Mouse (Mus musculus): Measurements from ENCODE around the gene Igsf11.

Igsf11 gene

GRCm38 (mm10) chr16:38940805-38941204 lies 48.3 kb downstream of the Igsf11 start:
- DNase-seq (ENCODE audit: low spot score) = no peak

GRCm38 (mm10) chr16:38941275-38941674 lies 48.8 kb downstream of the Igsf11 start:
- DNase-seq (ENCODE audit: low spot score) = no peak

GRCm38 (mm10) chr16:38943706-38944550 lies 51.5 kb downstream of the Igsf11 start:
- DNase-seq (ENCODE audit: low spot score) = no peak

GRCm38 (mm10) chr16:38945111-38945510 lies 52.6 kb downstream of the Igsf11 start:
- no peak for DNase-seq (ENCODE audit: low spot score)

- DNase-seq (ENCODE audit: low spot score) = no peak
Measured at GRCm38 (mm10) chr16:38945581-38945981, 53.1 kb downstream of the Igsf11 start.

GRCm38 (mm10) chr16:38946453-38946852 lies 54.0 kb downstream of the Igsf11 start:
- no peak for DNase-seq (ENCODE audit: low spot score)

GRCm38 (mm10) chr16:38947141-38947879 lies 54.8 kb downstream of the Igsf11 start:
- DNase-seq (ENCODE audit: low spot score) = no peak

GRCm38 (mm10) chr16:38948441-38948840 lies 56.0 kb downstream of the Igsf11 start:
- no peak for DNase-seq (ENCODE audit: low spot score)

GRCm38 (mm10) chr16:38952881-38953280 lies 60.4 kb downstream of the Igsf11 start:
- DNase-seq (ENCODE audit: low spot score) = no peak

- DNase-seq (ENCODE audit: low spot score) = no peak
Measured at GRCm38 (mm10) chr16:38953821-38954220, 61.4 kb downstream of the Igsf11 start.

GRCm38 (mm10) chr16:38954501-38955288 lies 62.2 kb downstream of the Igsf11 start:
- no peak for DNase-seq (ENCODE audit: low spot score)

- DNase-seq (ENCODE audit: low spot score) = no peak
Measured at GRCm38 (mm10) chr16:38955296-38955695, 62.8 kb downstream of the Igsf11 start.

GRCm38 (mm10) chr16:38958801-38959200 lies 66.3 kb downstream of the Igsf11 start:
- DNase-seq (ENCODE audit: low spot score) = no peak

- no peak for DNase-seq (ENCODE audit: low spot score)
Measured at GRCm38 (mm10) chr16:38960550-38960949, 68.1 kb downstream of the Igsf11 start.

GRCm38 (mm10) chr16:38961865-38962264 lies 69.4 kb downstream of the Igsf11 start:
- DNase-seq (ENCODE audit: low spot score) = no peak

- DNase-seq (ENCODE audit: low spot score) = no peak
Measured at GRCm38 (mm10) chr16:38962695-38963094, 70.2 kb downstream of the Igsf11 start.

GRCm38 (mm10) chr16:38967026-38967425 lies 74.6 kb downstream of the Igsf11 start:
- DNase-seq (ENCODE audit: low spot score) = no peak

- no peak for DNase-seq (ENCODE audit: low spot score)
Measured at GRCm38 (mm10) chr16:38976151-38976550, 83.7 kb downstream of the Igsf11 start.

GRCm38 (mm10) chr16:38978546-38978945 lies 86.1 kb downstream of the Igsf11 start:
- DNase-seq (ENCODE audit: low spot score) = no peak

GRCm38 (mm10) chr16:38980546-38980945 lies 88.1 kb downstream of the Igsf11 start:
- DNase-seq (ENCODE audit: low spot score) = no peak

GRCm38 (mm10) chr16:38982051-38982450 lies 89.6 kb downstream of the Igsf11 start:
- no peak for DNase-seq (ENCODE audit: low spot score)

- no peak for DNase-seq (ENCODE audit: low spot score)
Measured at GRCm38 (mm10) chr16:38982508-38983236, 90.2 kb downstream of the Igsf11 start.

Measured in urinary bladder, postnatal 14 days (tissue).